Mouse (Mus musculus) kidney, adult 2 months (tissue): Measurements from ENCODE around the gene Gm10518. TPM values are rescaled to one million over a fixed set of nuclear protein-coding genes. Genes with fewer than 3 reads are reported as not detected.

Source experiments
- DNase-seq: peaks from one replicate; pipeline ENCODE4 v3.0.0; 2021
- H3K27ac ChIP-seq: fragments of 200-500 bp; 2 replicates; pipeline ENCODE4 v1.5.1; 2012; ENCODE audit warnings: low read depth, low read length, control low read depth, inconsistent platforms; ENCODE audit not compliant: insufficient read depth
- H3K27me3 ChIP-seq: fragments of 200-500 bp; replicated peaks from 2 replicates; pipeline ENCODE4 v1.6.1; 2012; ENCODE audit warnings: mild to moderate bottlenecking, moderate library complexity, low read length, inconsistent platforms; ENCODE audit not compliant: control insufficient read depth, insufficient read depth
- H3K36me3 ChIP-seq: fragments of 200-500 bp; 2 replicates; pipeline ENCODE4 v1.6.1; 2012; ENCODE audit warnings: mild to moderate bottlenecking, moderate library complexity, low read length, inconsistent platforms; ENCODE audit not compliant: control insufficient read depth, insufficient read depth
- H3K4me1 ChIP-seq: fragments of 200-500 bp; 2 replicates; pipeline ENCODE4 v1.6.1; 2011; ENCODE audit warnings: low read length; ENCODE audit not compliant: control insufficient read depth, insufficient read depth
- H3K4me3 ChIP-seq: fragments of 200-500 bp; 2 replicates; pipeline ENCODE4 v1.5.1; 2011; ENCODE audit warnings: mild to moderate bottlenecking, low read depth, low read length, control low read depth; ENCODE audit not compliant: insufficient read depth
- CTCF ChIP-seq: fragments of 200-500 bp; conservative IDR thresholded peaks from 2 replicates; pipeline ENCODE4 v1.5.1; 2011; ENCODE audit warnings: low read depth, mild to moderate bottlenecking, control low read depth, low read length, moderate library complexity, mixed read lengths; ENCODE audit not compliant: insufficient read depth, insufficient read length
- POLR2A ChIP-seq: fragments of 200-500 bp; IDR thresholded peaks from one replicate; pipeline ENCODE4 v1.6.1; 2011; ENCODE audit warnings: low read depth, low read length, control low read depth
- WGBS: fragments of 180-500 bp; shearing (Covaris S2); methylation state at CpG from one replicate; pipeline ENCODE4 v1.1.7; 2018; 5-methylcytosine and 5-hydroxymethylcytosine counted together
- polyA plus RNA-seq: library from polyadenylated mRNA; depleted of rRNA; stranded (reverse); fragments of >200 nt; gene quantifications from 2 replicates; pipeline ENCODE4 v1.2.3, GENCODE M21; 2012; rRNA removed

Gm10518 gene
- polyA plus RNA-seq, 1 experiment = not detected

- peaks cover 5% of the 10 kb centered on the region; the same call in 1 of the 2 replicates for H3K4me1 ChIP-seq
- no peaks in the 10 kb centered on the region for H3K27me3 ChIP-seq
- no peak overlapping the region for H3K27ac ChIP-seq
- 36% methylated on average over 7 of the region's 7 CpGs for WGBS
- H3K36me3 ChIP-seq = no peaks in the 10 kb centered on the region
- H3K4me3 ChIP-seq = no peak overlapping the region
- no peak for DNase-seq
- no peak for TF ChIP-seq CTCF
- no peak for TF ChIP-seq POLR2A
These were observed 44.0 kb downstream of the Gm10518 start for GRCm38 (mm10) chr1:179847173-179847572.

GRCm38 (mm10) chr1:179847759-179848389, 44.7 kb downstream of the Gm10518 start:
- H3K4me3 ChIP-seq = peak overlapping the region; percentile 48
- H3K4me1 ChIP-seq = peaks cover 5% of the 10 kb centered on the region; the same call in 1 of the 2 replicates
- H3K36me3 ChIP-seq = no peaks in the 10 kb centered on the region
- 2% methylated on average over 20 of the region's 20 CpGs for WGBS
- no peaks in the 10 kb centered on the region for H3K27me3 ChIP-seq
- no peak for TF ChIP-seq POLR2A
- peak; percentile 84 for TF ChIP-seq CTCF
- H3K27ac ChIP-seq = peak overlapping the region; percentile 61
- DNase-seq = peak; percentile 89

- H3K4me3 ChIP-seq = no peak overlapping the region
- 38% methylated on average over 4 of the region's 4 CpGs for WGBS
- no peak overlapping the region for H3K27ac ChIP-seq
- peak; percentile 42 for DNase-seq
- H3K4me1 ChIP-seq = peaks cover under 1% of the 10 kb centered on the region; the same call in 1 of the 2 replicates
- no peaks in the 10 kb centered on the region for H3K36me3 ChIP-seq
- TF ChIP-seq POLR2A (no peak), CTCF (peak; percentile 72)
- H3K27me3 ChIP-seq = no peaks in the 10 kb centered on the region
These were observed 50.2 kb downstream of the Gm10518 start for GRCm38 (mm10) chr1:179853421-179853820.

Other genes starting within 250 kb of the Gm10518 start
- 11.4 and 14.2 TPM in 2 replicates for gene Sccpdh, start 135.2 kb upstream of the Gm10518 start, polyA plus RNA-seq
- gene Kif28, start 58.1 kb upstream of the Gm10518 start, polyA plus RNA-seq = not detected in 2 replicates
- 6.3 and 6.4 TPM in 2 replicates for gene Ahctf1, start 304 bp downstream of the Gm10518 start, polyA plus RNA-seq
- gene Cdc42bpa, start 157.1 kb downstream of the Gm10518 start, polyA plus RNA-seq = 20.2 and 21.0 TPM in 2 replicates